Mouse (Mus musculus) intestine, postnatal 0 days (tissue): ENCODE data around the gene March1. TPM values are rescaled to one million over a fixed set of nuclear protein-coding genes. Genes with fewer than 3 reads are reported as not detected.

Experiments used
- ATAC-seq: fragments of 200-750 bp; cut with Nextera tagmentation; 2 replicates; pipeline ENCODE4 v1.8.0; 2017; ENCODE audit warnings: mild to moderate bottlenecking, moderate TSS enrichment, moderate library complexity
- H3K27ac ChIP-seq: fragments of 300-500 bp; sonication (generic); 2 replicates; pipeline ENCODE4 v1.5.1; 2014; ENCODE audit warnings: mild to moderate bottlenecking, low read depth, low read length, moderate library complexity
- H3K27me3 ChIP-seq: fragments of 300-500 bp; sonication (generic); replicated peaks from 2 replicates; pipeline ENCODE4 v1.6.1; 2014; ENCODE audit warnings: low read length, mixed read lengths; ENCODE audit not compliant: control insufficient read depth, insufficient read depth
- H3K36me3 ChIP-seq: fragments of 300-500 bp; sonication (generic); 2 replicates; pipeline ENCODE4 v1.6.1; 2014; ENCODE audit warnings: mild to moderate bottlenecking, moderate library complexity; ENCODE audit not compliant: control insufficient read depth, insufficient read depth
- H3K4me1 ChIP-seq: fragments of 300-500 bp; sonication (generic); replicated peaks from 2 replicates; pipeline ENCODE4 v1.6.1; 2014; ENCODE audit warnings: antibody characterized with exemption, low read length, mixed read lengths; ENCODE audit not compliant: control insufficient read depth, insufficient read depth
- H3K4me2 ChIP-seq: fragments of 300-500 bp; sonication (generic); replicated peaks from 2 replicates; pipeline ENCODE4 v1.6.1; 2014; ENCODE audit warnings: low read depth, mild to moderate bottlenecking, moderate library complexity
- H3K4me3 ChIP-seq: fragments of 300-500 bp; sonication (generic); 2 replicates; pipeline ENCODE4 v1.5.1; 2014; ENCODE audit warnings: low read depth, low read length
- H3K9ac ChIP-seq: fragments of 300-500 bp; sonication (generic); 2 replicates; pipeline ENCODE4 v1.6.1; 2014; ENCODE audit warnings: mild to moderate bottlenecking, low read depth, low read length
- H3K9me3 ChIP-seq: fragments of 300-500 bp; sonication (generic); 2 replicates; pipeline ENCODE4 v1.6.1; 2016; ENCODE audit warnings: mixed run types; ENCODE audit not compliant: control insufficient read depth
- CTCF ChIP-seq: sonication (generic); IDR thresholded peaks from 2 replicates; pipeline ENCODE4 v1.5.1; 2016; ENCODE audit warnings: low read depth, mild to moderate bottlenecking, control low read depth, antibody characterized with exemption, moderate library complexity
- WGBS: fragments of 180-500 bp; shearing (Covaris S2); extraction: QIAGEN DNeasy Blood & Tissue Kit; methylation state at CpG from one replicate; pipeline ENCODE4 v1.1.7; 2014; 5-methylcytosine and 5-hydroxymethylcytosine counted together
- polyA plus RNA-seq: library from polyadenylated mRNA; unstranded; fragments of >200 nt; fragmentation: Nextera tagmentation; extraction: Ambion mirVana; gene quantifications from 2 replicates; pipeline ENCODE4 v1.2.1, GENCODE M21; 2015

March1 gene
- polyA plus RNA-seq, 1 experiment from 2014 or later = 0.51 TPM

GRCm38 (mm10) chr8:66437929-66438328, 820.2 kb downstream of the March1 start:
- H3K4me3 ChIP-seq = no peak overlapping the region

GRCm38 (mm10) chr8:66438468-66438867, 820.8 kb downstream of the March1 start:
- no peaks in the 10 kb centered on the region for H3K36me3 ChIP-seq
- no peak overlapping the region for H3K4me3 ChIP-seq
- H3K4me1 ChIP-seq = no peaks in the 10 kb centered on the region
- WGBS = 68% methylated on average over 4 of the region's 4 CpGs
- no peak for ATAC-seq
- no peak for TF ChIP-seq CTCF
- H3K9ac ChIP-seq = no peak overlapping the region
- H3K27ac ChIP-seq = no peak overlapping the region
- H3K27me3 ChIP-seq = no peaks in the 10 kb centered on the region
- no peaks in the 10 kb centered on the region for H3K9me3 ChIP-seq
- no peak overlapping the region for H3K4me2 ChIP-seq

More at GRCm38 (mm10) chr8:66437929-66438328, 820.2 kb downstream of the March1 start:
- Histone ChIP-seq H3K9me3 (no peaks in the 10 kb centered on the region), H3K36me3 (no peaks in the 10 kb centered on the region), H3K9ac (no peak overlapping the region), H3K4me2 (no peak overlapping the region), H3K27me3 (no peaks in the 10 kb centered on the region), H3K4me1 (no peaks in the 10 kb centered on the region), H3K27ac (no peak overlapping the region)
- WGBS = 71% methylated on average over 3 of the region's 3 CpGs
- ATAC-seq = no peak
- no peak for TF ChIP-seq CTCF

- Histone ChIP-seq H3K4me2 (no peak overlapping the region), H3K4me1 (no peaks in the 10 kb centered on the region)
Measured at GRCm38 (mm10) chr8:66441123-66441522, 823.4 kb downstream of the March1 start.

GRCm38 (mm10) chr8:66442778-66443177, 825.1 kb downstream of the March1 start:
- Histone ChIP-seq H3K4me2 (no peak overlapping the region), H3K27me3 (no peaks in the 10 kb centered on the region), H3K27ac (no peak overlapping the region), H3K4me3 (no peak overlapping the region), H3K9ac (no peak overlapping the region), H3K36me3 (no peaks in the 10 kb centered on the region), H3K9me3 (no peaks in the 10 kb centered on the region), H3K4me1 (no peaks in the 10 kb centered on the region)
- TF ChIP-seq CTCF = peak; percentile 77
- 29% methylated on average over 1 of the region's 1 CpGs for WGBS
- ATAC-seq = no peak

More at GRCm38 (mm10) chr8:66441123-66441522, 823.4 kb downstream of the March1 start:
- no peak overlapping the region for H3K9ac ChIP-seq
- no peaks in the 10 kb centered on the region for H3K36me3 ChIP-seq
- WGBS = 5% methylated on average over 1 of the region's 1 CpGs
- ATAC-seq = no peak
- no peak overlapping the region for H3K4me3 ChIP-seq
- H3K27ac ChIP-seq = no peak overlapping the region
- no peaks in the 10 kb centered on the region for H3K9me3 ChIP-seq
- peak; percentile 60 for TF ChIP-seq CTCF
- no peaks in the 10 kb centered on the region for H3K27me3 ChIP-seq

GRCm38 (mm10) chr8:66444141-66444540, 826.4 kb downstream of the March1 start:
- Histone ChIP-seq H3K9me3 (no peaks in the 10 kb centered on the region), H3K27me3 (no peaks in the 10 kb centered on the region), H3K27ac (no peak overlapping the region), H3K4me2 (no peak overlapping the region), H3K9ac (no peak overlapping the region), H3K36me3 (no peaks in the 10 kb centered on the region), H3K4me1 (no peaks in the 10 kb centered on the region), H3K4me3 (no peak overlapping the region)
- no peak for TF ChIP-seq CTCF
- WGBS = 69% methylated on average over 5 of the region's 5 CpGs
- no peak for ATAC-seq

- H3K4me1 ChIP-seq = no peaks in the 10 kb centered on the region
- ATAC-seq = no peak
- TF ChIP-seq CTCF = no peak
- no peak overlapping the region for H3K4me3 ChIP-seq
- WGBS = 72% methylated on average over 3 of the region's 3 CpGs
- H3K9ac ChIP-seq = no peak overlapping the region
- H3K36me3 ChIP-seq = no peaks in the 10 kb centered on the region
- H3K9me3 ChIP-seq = no peaks in the 10 kb centered on the region
- H3K4me2 ChIP-seq = no peak overlapping the region
- no peaks in the 10 kb centered on the region for H3K27me3 ChIP-seq
- no peak overlapping the region for H3K27ac ChIP-seq
Measured at GRCm38 (mm10) chr8:66445351-66445750, 827.7 kb downstream of the March1 start.

- H3K9me3 ChIP-seq = no peaks in the 10 kb centered on the region
- H3K27me3 ChIP-seq = no peaks in the 10 kb centered on the region
- no peak for ATAC-seq
- no peak overlapping the region for H3K27ac ChIP-seq
- no peak overlapping the region for H3K4me2 ChIP-seq
- no peak overlapping the region for H3K9ac ChIP-seq
- TF ChIP-seq CTCF = peak; percentile 77
- H3K4me3 ChIP-seq = no peak overlapping the region
- 17% methylated on average over 5 of the region's 5 CpGs for WGBS
- no peaks in the 10 kb centered on the region for H3K4me1 ChIP-seq
- H3K36me3 ChIP-seq = no peaks in the 10 kb centered on the region
Measured at GRCm38 (mm10) chr8:66450691-66451090, 833.0 kb downstream of the March1 start.
